Mouse (Mus musculus) midbrain, embryonic 16.5 days (tissue): ENCODE results near the gene Syngr1. TPM values are rescaled to one million over a fixed set of nuclear protein-coding genes. Genes with fewer than 3 reads are reported as not detected.

Experiments
- ATAC-seq: fragments of 200-750 bp; cut with Nextera tagmentation; 2 replicates; pipeline ENCODE4 v1.8.0; 2017; ENCODE audit warnings: moderate TSS enrichment
- H3K27ac ChIP-seq: fragments of 300-500 bp; sonication (generic); 2 replicates; pipeline ENCODE4 v1.5.1; 2014; ENCODE audit warnings: mild to moderate bottlenecking, low read length, mixed read lengths
- H3K27me3 ChIP-seq: fragments of 300-500 bp; sonication (generic); 2 replicates; pipeline ENCODE4 v1.6.1; 2014; ENCODE audit warnings: low read depth, low read length, mixed read lengths; ENCODE audit not compliant: control insufficient read depth, insufficient read depth
- H3K36me3 ChIP-seq: fragments of 300-500 bp; sonication (generic); 2 replicates; pipeline ENCODE4 v1.6.1; 2014; ENCODE audit warnings: mild to moderate bottlenecking, low read length, moderate library complexity, mixed read lengths; ENCODE audit not compliant: control insufficient read depth, insufficient read depth
- H3K4me1 ChIP-seq: fragments of 300-500 bp; sonication (generic); 2 replicates; pipeline ENCODE4 v1.6.1; 2014; ENCODE audit warnings: mild to moderate bottlenecking, low read length, mixed read lengths; ENCODE audit not compliant: control insufficient read depth, insufficient read depth
- H3K4me2 ChIP-seq: fragments of 300-500 bp; sonication (generic); 2 replicates; pipeline ENCODE4 v1.6.1; 2014; ENCODE audit warnings: mild to moderate bottlenecking, low read length, mixed read lengths
- H3K4me3 ChIP-seq: fragments of 300-500 bp; sonication (generic); 2 replicates; pipeline ENCODE4 v1.5.1; 2014; ENCODE audit warnings: low read depth, mild to moderate bottlenecking, low read length, moderate library complexity, mixed read lengths
- H3K9ac ChIP-seq: fragments of 300-500 bp; sonication (generic); 2 replicates; pipeline ENCODE4 v1.6.1; 2014; ENCODE audit warnings: low read depth, low read length, mixed read lengths
- H3K9me3 ChIP-seq: fragments of 300-500 bp; sonication (generic); replicated peaks from 2 replicates; pipeline ENCODE4 v1.6.1; 2014; ENCODE audit warnings: mild to moderate bottlenecking, low read length, mixed read lengths; ENCODE audit not compliant: control insufficient read depth, poor library complexity, severe bottlenecking
- WGBS: fragments of 180-500 bp; shearing (Covaris S2); extraction: QIAGEN DNeasy Blood & Tissue Kit; methylation state at CpG from one replicate; pipeline ENCODE4 v1.1.7; 2014; 5-methylcytosine and 5-hydroxymethylcytosine counted together
- polyA plus RNA-seq: library from polyadenylated mRNA; unstranded; fragments of >200 nt; fragmentation: Nextera tagmentation; extraction: Ambion mirVana; gene quantifications from 2 replicates; pipeline ENCODE4 v1.2.1, GENCODE M21; 2015

Gene Syngr1
- polyA plus RNA-seq, 1 experiment from 2014 or later: 83.9 TPM

- H3K4me1 ChIP-seq: peaks cover 6% of the 10 kb centered on the region; the same call in 1 of the 2 replicates
- H3K27me3 ChIP-seq: no peaks in the 10 kb centered on the region
- no peaks in the 10 kb centered on the region for H3K36me3 ChIP-seq
- no peak overlapping the region for H3K9ac ChIP-seq
- no peak overlapping the region for H3K4me2 ChIP-seq
- WGBS: 65% methylated on average over 8 of the region's 8 CpGs
- H3K4me3 ChIP-seq: no peak overlapping the region
- no peaks in the 10 kb centered on the region for H3K9me3 ChIP-seq
- no peak overlapping the region for H3K27ac ChIP-seq
- no peak for ATAC-seq
Measured at GRCm38 (mm10) chr15:80053381-80054033, 37.6 kb upstream of the Syngr1 start.

- Histone ChIP-seq H3K36me3 (no peaks in the 10 kb centered on the region), H3K27me3 (no peaks in the 10 kb centered on the region), H3K4me3 (no peak overlapping the region), H3K4me1 (peaks cover 6% of the 10 kb centered on the region; the same call in 1 of the 2 replicates), H3K27ac (no peak overlapping the region), H3K9me3 (no peaks in the 10 kb centered on the region), H3K4me2 (no peak overlapping the region), H3K9ac (no peak overlapping the region)
- no peak for ATAC-seq
- WGBS: 89% methylated on average over 7 of the region's 7 CpGs
Measured at GRCm38 (mm10) chr15:80054034-80054710, 37.0 kb upstream of the Syngr1 start.

- no peaks in the 10 kb centered on the region for H3K36me3 ChIP-seq
- H3K4me2 ChIP-seq: no peak overlapping the region
- H3K9me3 ChIP-seq: no peaks in the 10 kb centered on the region
- WGBS: 93% methylated on average over 7 of the region's 7 CpGs
- no peaks in the 10 kb centered on the region for H3K27me3 ChIP-seq
- no peak overlapping the region for H3K27ac ChIP-seq
- no peak overlapping the region for H3K4me3 ChIP-seq
- no peak for ATAC-seq
- no peak overlapping the region for H3K9ac ChIP-seq
- H3K4me1 ChIP-seq: peaks cover 6% of the 10 kb centered on the region; the same call in 1 of the 2 replicates
Measured at GRCm38 (mm10) chr15:80058151-80058550, 33.0 kb upstream of the Syngr1 start.

- no peak for ATAC-seq
- peaks cover 6% of the 10 kb centered on the region; the same call in 1 of the 2 replicates for H3K4me1 ChIP-seq
- 89% methylated on average over 7 of the region's 7 CpGs for WGBS
Measured at GRCm38 (mm10) chr15:80059606-80060005, 31.5 kb upstream of the Syngr1 start.

GRCm38 (mm10) chr15:80060356-80061070, 30.6 kb upstream of the Syngr1 start:
- no peak for ATAC-seq
- H3K4me3 ChIP-seq: no peak overlapping the region
- H3K27me3 ChIP-seq: no peaks in the 10 kb centered on the region
- no peaks in the 10 kb centered on the region for H3K9me3 ChIP-seq
- no peaks in the 10 kb centered on the region for H3K36me3 ChIP-seq
- no peak overlapping the region for H3K9ac ChIP-seq
- no peak overlapping the region for H3K4me2 ChIP-seq
- 94% methylated on average over 8 of the region's 8 CpGs for WGBS
- H3K4me1 ChIP-seq: peaks cover 4% of the 10 kb centered on the region; the same call in 1 of the 2 replicates
- H3K27ac ChIP-seq: no peak overlapping the region

More at GRCm38 (mm10) chr15:80059606-80060005, 31.5 kb upstream of the Syngr1 start:
- H3K27ac ChIP-seq: no peak overlapping the region
- no peak overlapping the region for H3K4me2 ChIP-seq
- no peaks in the 10 kb centered on the region for H3K36me3 ChIP-seq
- no peak overlapping the region for H3K9ac ChIP-seq
- no peaks in the 10 kb centered on the region for H3K9me3 ChIP-seq
- no peak overlapping the region for H3K4me3 ChIP-seq
- H3K27me3 ChIP-seq: no peaks in the 10 kb centered on the region

GRCm38 (mm10) chr15:80061071-80061550, 30.0 kb upstream of the Syngr1 start:
- no peak overlapping the region for H3K9ac ChIP-seq
- H3K27ac ChIP-seq: no peak overlapping the region
- 94% methylated on average over 4 of the region's 4 CpGs for WGBS
- H3K27me3 ChIP-seq: no peaks in the 10 kb centered on the region
- H3K9me3 ChIP-seq: no peaks in the 10 kb centered on the region
- H3K4me3 ChIP-seq: no peak overlapping the region
- no peaks in the 10 kb centered on the region for H3K4me1 ChIP-seq
- no peak overlapping the region for H3K4me2 ChIP-seq
- no peak for ATAC-seq
- no peaks in the 10 kb centered on the region for H3K36me3 ChIP-seq

- 80% methylated on average over 6 of the region's 9 CpGs for WGBS
Measured at GRCm38 (mm10) chr15:80062339-80062738, 28.8 kb upstream of the Syngr1 start.

GRCm38 (mm10) chr15:80062821-80063220, 28.3 kb upstream of the Syngr1 start:
- no peak for ATAC-seq
- H3K4me3 ChIP-seq: no peak overlapping the region

More at GRCm38 (mm10) chr15:80062339-80062738, 28.8 kb upstream of the Syngr1 start:
- Histone ChIP-seq H3K4me1 (no peaks in the 10 kb centered on the region), H3K9me3 (no peaks in the 10 kb centered on the region), H3K27ac (no peak overlapping the region), H3K4me2 (no peak overlapping the region), H3K27me3 (no peaks in the 10 kb centered on the region), H3K9ac (no peak overlapping the region), H3K4me3 (no peak overlapping the region), H3K36me3 (no peaks in the 10 kb centered on the region)
- no peak for ATAC-seq

More at GRCm38 (mm10) chr15:80062821-80063220, 28.3 kb upstream of the Syngr1 start:
- no peak overlapping the region for H3K9ac ChIP-seq
- H3K27me3 ChIP-seq: no peaks in the 10 kb centered on the region
- WGBS: 37% methylated on average over 5 of the region's 5 CpGs
- no peaks in the 10 kb centered on the region for H3K9me3 ChIP-seq
- no peak overlapping the region for H3K27ac ChIP-seq
- H3K4me1 ChIP-seq: no peaks in the 10 kb centered on the region
- no peak overlapping the region for H3K4me2 ChIP-seq
- H3K36me3 ChIP-seq: no peaks in the 10 kb centered on the region
